Mouse (Mus musculus): ENCODE results near the gene Lgals3. TPM values are rescaled to one million over a fixed set of nuclear protein-coding genes. Genes with fewer than 3 reads are reported as not detected.
"Not testable (repeated sequence)": the region's sequence is repeated elsewhere in the genome, so short reads cannot be mapped to it uniquely, and the experiment has no call there.

Gene Lgals3
- 1 to 10 TPM in 1 of 2 experiments, under 1 TPM in 1; 0.79 to 1.0 TPM for total RNA-seq (2021)
- long read RNA-seq, experiment 1, partial matches to known transcripts, result 0 of 1 reads
- long read RNA-seq, experiment 1, other reads (novel, unspliced or antisense), result 0 of 1 reads
- long read RNA-seq, experiment 2, result 0 reads

- Histone ChIP-seq H3K4me3 (peak within 1 kb of the TSS; percentile 30), H3K27ac (peak within 1 kb of the TSS; percentile 77)
- TF ChIP-seq CTCF (conservative IDR thresholded peaks at IDR 0.05), result no peak
Measured at GRCm38 (mm10) chr14:47367461-47367860, at the start of gene Lgals3. TSS of gene Lgals3 (plus strand) at chr14:47367751.

GRCm38 (mm10) chr14:47319362-47319761, 48.2 kb upstream of the Lgals3 start:
- no peak overlapping the region for H3K4me3 ChIP-seq
- DNase-seq (ENCODE audit: low spot score in 2 of 2), result no peak
- no peak for TF ChIP-seq CTCF (conservative IDR thresholded peaks at IDR 0.05)
- H3K27ac ChIP-seq, result no peak overlapping the region

More at GRCm38 (mm10) chr14:47367461-47367860, at the start of gene Lgals3:
- peak; percentile 57 to 75 for DNase-seq (ENCODE audit: low spot score in 2 of 2)

GRCm38 (mm10) chr14:47321581-47321980, 46.0 kb upstream of the Lgals3 start:
- not testable (repeated sequence) for H3K4me3 ChIP-seq, H3K27ac ChIP-seq

GRCm38 (mm10) chr14:47325965-47326761, 41.4 kb upstream of the Lgals3 start:
- DNase-seq (ENCODE audit: low spot score in 2 of 2), result peak; percentile 8 to 38
- Histone ChIP-seq H3K27ac (no peak overlapping the region; the same call in 1 of the 2 replicates), H3K4me3 (no peak overlapping the region)
- TF ChIP-seq CTCF (conservative IDR thresholded peaks at IDR 0.05), result no peak

More at GRCm38 (mm10) chr14:47321581-47321980, 46.0 kb upstream of the Lgals3 start:
- not testable (repeated sequence) for DNase-seq (ENCODE audit: low spot score in 2 of 2)

GRCm38 (mm10) chr14:47327347-47327746, 40.2 kb upstream of the Lgals3 start:
- no peak for TF ChIP-seq CTCF (conservative IDR thresholded peaks at IDR 0.05)
- DNase-seq (ENCODE audit: low spot score in 2 of 2), result no peak
- no peak overlapping the region for H3K4me3 ChIP-seq
- no peak overlapping the region for H3K27ac ChIP-seq

- Histone ChIP-seq H3K4me3 (no peak overlapping the region), H3K27ac (no peak overlapping the region)
- no peak for TF ChIP-seq CTCF (conservative IDR thresholded peaks at IDR 0.05)
- no peak for DNase-seq (ENCODE audit: low spot score in 2 of 2)
Measured at GRCm38 (mm10) chr14:47331920-47332319, 35.6 kb upstream of the Lgals3 start.

GRCm38 (mm10) chr14:47334819-47335218, 32.7 kb upstream of the Lgals3 start:
- TF ChIP-seq CTCF (conservative IDR thresholded peaks at IDR 0.05), result peak; percentile 99
- H3K4me3 ChIP-seq, result no peak overlapping the region
- peak; percentile 55 to 87 for DNase-seq (ENCODE audit: low spot score in 2 of 2)
- H3K27ac ChIP-seq, result no peak overlapping the region

GRCm38 (mm10) chr14:47335300-47335699, 32.3 kb upstream of the Lgals3 start:
- no peak for DNase-seq (ENCODE audit: low spot score in 2 of 2)
- no peak overlapping the region for H3K27ac ChIP-seq

GRCm38 (mm10) chr14:47340231-47340925, 27.2 kb upstream of the Lgals3 start:
- Histone ChIP-seq H3K4me3 (no peak overlapping the region), H3K27ac (no peak overlapping the region)
- no peak for DNase-seq (ENCODE audit: low spot score in 2 of 2)
- no peak for TF ChIP-seq CTCF (conservative IDR thresholded peaks at IDR 0.05)

More at GRCm38 (mm10) chr14:47335300-47335699, 32.3 kb upstream of the Lgals3 start:
- TF ChIP-seq CTCF (conservative IDR thresholded peaks at IDR 0.05), result no peak
- H3K4me3 ChIP-seq, result no peak overlapping the region

GRCm38 (mm10) chr14:47341811-47342291, 25.7 kb upstream of the Lgals3 start:
- Histone ChIP-seq H3K4me3 (no peak overlapping the region), H3K27ac (peak overlapping the region; percentile 32)
- no peak for TF ChIP-seq CTCF (conservative IDR thresholded peaks at IDR 0.05)
- peak in 1 of 2 experiments; percentile 26 for DNase-seq (ENCODE audit: low spot score in 2 of 2)

GRCm38 (mm10) chr14:47346715-47347114, 20.8 kb upstream of the Lgals3 start:
- DNase-seq (ENCODE audit: low spot score in 2 of 2), result no peak
- no peak for TF ChIP-seq CTCF (conservative IDR thresholded peaks at IDR 0.05)
- Histone ChIP-seq H3K27ac (no peak overlapping the region), H3K4me3 (no peak overlapping the region)

GRCm38 (mm10) chr14:47350974-47351373, 16.6 kb upstream of the Lgals3 start:
- DNase-seq (ENCODE audit: low spot score in 2 of 2), result no peak
- TF ChIP-seq CTCF (conservative IDR thresholded peaks at IDR 0.05), result no peak
- no peak overlapping the region for H3K27ac ChIP-seq
- no peak overlapping the region for H3K4me3 ChIP-seq

- TF ChIP-seq CTCF (conservative IDR thresholded peaks at IDR 0.05), result no peak
- Histone ChIP-seq H3K4me3 (no peak overlapping the region), H3K27ac (no peak overlapping the region)
- DNase-seq (ENCODE audit: low spot score in 2 of 2), result no peak
Measured at GRCm38 (mm10) chr14:47352272-47352671, 15.3 kb upstream of the Lgals3 start.

Data from layer of hippocampus, adult 2 months (tissue).